Mouse (Mus musculus): ENCODE measurements around the gene Pmvk. TPM values are rescaled to one million over a fixed set of nuclear protein-coding genes. Genes with fewer than 3 reads are reported as not detected.

Gene Pmvk
- 10 to 100 TPM; 33.6 to 36.8 TPM for total RNA-seq (2021)
- long read RNA-seq, experiment 1, transcript Pmvk-201 (5 exons, 1,194 nt), result major isoform, 44 of 52 reads
- long read RNA-seq, experiment 1, partial matches to known transcripts, result 0 of 52 reads
- long read RNA-seq, experiment 1, other reads (novel, unspliced or antisense), result 8 of 52 reads
- long read RNA-seq, experiment 2, transcript Pmvk-201 (5 exons, 1,194 nt), result major isoform, 33 of 47 reads
- long read RNA-seq, experiment 2, partial matches to known transcripts, result 2 of 47 reads
- long read RNA-seq, experiment 2, other reads (novel, unspliced or antisense), result 12 of 47 reads

- intact Hi-C loops (cut with DNase I), result loop anchor here (5.0 to 10.0 kb wide), 3 partner anchors 33 to 400 kb away; partner anchors contain the start of gene Chrnb2
- DNase-seq (ENCODE audit: low spot score in 2 of 2), result no peak
Measured at GRCm38 (mm10) chr3:89454401-89455177, at the start of gene Pmvk. Gene Pmvk, plus strand, starts transcription at chr3:89454541.

GRCm38 (mm10) chr3:89406887-89407286 is 47.5 kb upstream of the Pmvk start:
- intact Hi-C loops (cut with DNase I), result no loop called here
- no peak for DNase-seq (ENCODE audit: low spot score in 2 of 2)

- no peak for DNase-seq (ENCODE audit: low spot score in 2 of 2)
- intact Hi-C loops (cut with DNase I), result no loop called here
Measured at GRCm38 (mm10) chr3:89408448-89408847, 45.9 kb upstream of the Pmvk start.

DNA sequence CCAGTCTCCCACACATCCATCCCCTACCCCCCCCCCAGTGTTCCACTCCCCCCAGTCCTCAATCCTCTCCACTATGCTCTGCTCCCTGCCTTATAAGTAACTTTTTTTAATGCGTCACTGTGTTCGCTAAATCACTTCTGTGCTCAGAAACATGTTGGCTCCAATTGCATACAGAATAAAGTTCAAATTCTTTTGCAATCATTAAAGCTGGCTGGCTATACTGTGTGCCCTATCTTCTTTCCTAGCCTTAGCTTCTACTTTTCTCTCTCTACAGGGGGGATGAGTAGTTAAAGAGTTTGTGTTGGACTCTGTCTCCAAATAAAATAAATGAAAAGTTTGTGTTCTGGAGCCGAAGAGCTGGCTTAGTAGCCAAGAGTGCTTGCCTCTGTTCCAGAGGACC is 44.6 kb upstream of the Pmvk start:
- intact Hi-C loops (cut with DNase I), result no loop called here

DNA sequence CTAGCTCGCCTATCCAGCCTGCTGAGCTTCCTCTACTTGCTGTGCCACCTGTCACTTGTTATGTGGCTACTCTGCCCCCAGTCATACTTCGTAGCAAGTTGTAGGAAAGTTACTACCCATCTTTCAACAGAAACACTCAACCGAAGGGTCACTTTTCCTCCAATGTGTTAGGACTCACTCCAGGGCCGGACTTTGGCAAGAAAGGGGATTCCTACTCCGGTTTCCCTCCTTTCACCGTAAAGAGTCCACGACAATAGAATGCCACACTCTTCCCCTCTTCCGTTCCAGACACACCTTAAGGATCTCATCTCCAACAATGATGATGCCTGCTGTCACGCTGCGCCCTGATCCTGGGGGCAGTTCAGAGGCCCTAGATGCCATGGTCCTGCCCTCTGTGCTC is 43.5 kb upstream of the Pmvk start:
- intact Hi-C loops (cut with DNase I), result no loop called here
- no peak for DNase-seq (ENCODE audit: low spot score in 2 of 2)

More for the DNA sequence above, 44.6 kb upstream of the Pmvk start:
- DNase-seq (ENCODE audit: low spot score in 2 of 2), result no peak

DNA sequence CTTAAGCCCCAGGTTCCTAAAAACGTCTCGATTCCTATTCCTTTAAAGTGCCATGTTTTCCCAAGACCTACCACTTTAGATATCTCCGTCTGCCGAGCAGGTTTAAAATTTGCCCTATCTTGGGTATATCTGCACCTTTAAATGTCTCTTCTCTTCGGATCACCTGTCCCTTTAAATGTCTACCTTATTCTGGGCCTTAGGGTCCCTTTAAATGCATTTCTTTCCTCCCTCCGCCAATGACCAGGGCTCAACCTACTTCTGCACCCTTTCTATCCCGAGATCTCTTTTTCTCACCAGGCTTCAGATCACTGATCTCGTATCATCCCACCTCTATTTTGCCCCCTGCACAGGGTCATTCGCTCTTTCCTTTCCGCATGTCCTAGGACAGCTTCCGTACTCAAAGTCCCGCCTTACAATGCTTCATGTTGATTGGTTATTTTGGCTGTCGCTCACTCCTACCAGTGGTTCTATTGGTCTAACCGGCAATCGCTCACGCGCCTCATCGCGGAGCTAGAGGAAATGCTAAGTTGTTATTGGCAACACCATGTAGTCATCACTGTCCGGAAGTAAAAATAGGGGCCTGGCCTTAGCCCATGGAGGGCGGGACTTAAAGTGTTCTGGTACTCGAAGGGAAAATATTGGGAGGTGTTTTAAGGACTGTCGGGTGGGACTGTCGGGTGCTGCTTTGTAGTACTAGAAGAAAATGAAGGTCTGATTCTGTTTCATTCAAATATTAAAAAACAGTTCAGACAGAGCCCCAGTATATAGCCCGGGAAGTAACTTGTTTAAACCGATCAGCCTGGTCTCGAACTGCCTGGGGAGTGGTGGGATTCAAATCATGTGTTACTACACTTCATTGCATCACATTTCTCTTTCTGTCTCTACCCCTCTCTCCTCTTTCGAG is 42.6 kb upstream of the Pmvk start, which contains the start of gene Flad1:
Gene Flad1 (minus strand): TSS at position 381 of the 904 bp plus-strand sequence.
- intact Hi-C loops (cut with DNase I), result no loop called here

GRCm38 (mm10) chr3:89416158-89416557 is 38.2 kb upstream of the Pmvk start:
- no peak for DNase-seq (ENCODE audit: low spot score in 2 of 2)
- intact Hi-C loops (cut with DNase I), result no loop called here

More for the DNA sequence above, 42.6 kb upstream of the Pmvk start, which contains the start of gene Flad1:
- DNase-seq (ENCODE audit: low spot score in 2 of 2), result peak; percentile 100

DNA sequence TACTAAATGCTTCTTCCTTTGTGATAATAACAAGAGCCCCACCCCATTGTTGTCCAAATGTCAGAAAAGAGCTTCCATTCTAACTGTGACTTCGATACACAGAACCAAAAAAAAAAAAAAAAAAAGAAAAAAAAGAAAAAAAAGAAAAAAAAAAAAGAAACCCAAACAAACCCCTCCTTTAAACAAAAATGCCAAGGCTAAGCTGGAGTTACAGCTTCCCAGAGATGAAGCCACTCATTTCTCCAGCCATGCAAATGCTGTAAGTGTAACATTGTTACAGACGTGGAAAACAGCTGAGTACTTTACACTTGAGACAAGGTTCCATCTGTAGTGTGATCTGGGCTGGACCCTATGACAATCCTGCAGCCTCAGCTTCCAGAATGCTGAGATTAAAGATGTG is 37.2 kb upstream of the Pmvk start:
- intact Hi-C loops (cut with DNase I), result no loop called here
- DNase-seq (ENCODE audit: low spot score in 2 of 2), result no peak

DNA sequence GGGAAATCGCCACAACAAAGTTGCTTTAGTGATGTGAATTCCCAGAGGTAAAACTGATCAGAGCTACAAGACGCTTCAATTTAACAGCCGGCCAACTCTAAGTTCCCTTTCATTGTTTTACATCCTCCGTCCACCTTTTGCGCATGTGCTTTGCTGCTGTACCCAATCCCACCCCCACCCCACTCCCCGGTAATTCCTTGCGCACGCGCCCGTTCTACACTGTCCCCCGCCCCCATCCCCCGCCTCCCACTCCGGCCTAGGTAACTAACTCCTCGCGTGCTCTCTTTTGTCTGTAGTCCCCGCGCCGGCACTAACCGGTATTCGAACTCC is 36.5 kb upstream of the Pmvk start:
- intact Hi-C loops (cut with DNase I), result no loop called here
- DNase-seq (ENCODE audit: low spot score in 2 of 2), result no peak

DNA sequence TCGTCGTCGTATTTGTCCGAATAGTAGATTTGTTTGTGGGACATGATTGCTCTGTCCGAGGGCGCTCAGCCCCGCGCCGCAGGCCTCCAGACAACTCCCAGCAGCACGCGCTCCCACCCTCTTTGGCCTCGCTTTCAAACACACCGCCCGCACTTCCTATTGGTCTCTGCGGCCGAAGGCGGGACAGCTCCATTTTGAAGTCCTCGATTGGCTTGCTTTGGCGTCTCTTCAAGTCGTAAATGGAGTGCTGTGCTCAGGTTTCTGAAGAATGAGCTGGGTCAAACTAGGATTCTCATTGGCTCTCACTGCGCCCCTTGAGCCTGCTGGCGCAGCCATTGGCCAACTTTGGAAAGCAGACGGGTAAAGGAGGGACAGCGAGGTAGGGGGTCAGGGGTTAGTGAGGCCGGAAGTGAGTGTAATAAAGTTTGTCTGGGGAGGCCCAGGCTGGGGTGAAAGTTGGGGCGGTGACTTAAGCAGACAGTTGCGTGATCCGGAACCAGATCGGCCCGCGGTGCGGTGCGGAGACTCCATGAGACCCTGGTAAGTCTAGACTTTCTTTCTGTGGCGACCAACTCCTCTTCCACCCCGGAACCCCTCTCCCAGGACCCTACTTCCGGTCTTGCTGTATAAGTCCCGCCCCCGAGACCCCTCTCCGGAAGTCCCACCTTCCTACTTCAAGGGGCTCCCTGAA is 36.0 kb upstream of the Pmvk start, which contains the start of the genes Cks1b and Shc1:
Gene Cks1b (minus strand): TSS at position 214 of the 691 bp plus-strand sequence.
Gene Shc1 (plus strand): TSS at position 274 of the 691 bp plus-strand sequence.
- intact Hi-C loops (cut with DNase I), result no loop called here
- peak; percentile 94 to 98 for DNase-seq (ENCODE audit: low spot score in 2 of 2)

GRCm38 (mm10) chr3:89418861-89419250 is 35.5 kb upstream of the Pmvk start:
- intact Hi-C loops (cut with DNase I), result no loop called here
- DNase-seq (ENCODE audit: low spot score in 2 of 2), result peak in 1 of 2 experiments; percentile 27

GRCm38 (mm10) chr3:89419571-89419970 is 34.8 kb upstream of the Pmvk start:
- intact Hi-C loops (cut with DNase I), result no loop called here
- no peak for DNase-seq (ENCODE audit: low spot score in 2 of 2)

DNA sequence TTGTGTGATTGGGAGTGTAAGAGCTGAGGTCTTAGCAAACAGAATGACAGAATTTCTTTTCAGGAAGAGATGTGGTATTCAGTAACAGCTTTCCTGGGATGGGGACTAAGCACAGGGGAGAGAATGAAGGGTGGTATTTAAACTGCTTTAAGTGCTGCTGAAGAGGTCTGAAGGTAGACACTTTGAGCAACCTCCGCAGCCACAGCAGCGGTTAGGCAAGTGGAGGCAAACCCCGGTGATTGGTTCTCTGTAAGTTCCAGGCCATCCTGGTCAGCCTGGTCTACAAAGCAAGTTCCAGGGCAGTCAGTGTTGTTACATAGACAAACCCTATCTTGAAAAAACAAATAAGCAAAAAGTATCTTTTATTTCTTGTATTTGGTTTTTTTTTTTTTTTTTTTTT is 34.4 kb upstream of the Pmvk start:
- DNase-seq (ENCODE audit: low spot score in 2 of 2), result no peak
- intact Hi-C loops (cut with DNase I), result no loop called here

DNA sequence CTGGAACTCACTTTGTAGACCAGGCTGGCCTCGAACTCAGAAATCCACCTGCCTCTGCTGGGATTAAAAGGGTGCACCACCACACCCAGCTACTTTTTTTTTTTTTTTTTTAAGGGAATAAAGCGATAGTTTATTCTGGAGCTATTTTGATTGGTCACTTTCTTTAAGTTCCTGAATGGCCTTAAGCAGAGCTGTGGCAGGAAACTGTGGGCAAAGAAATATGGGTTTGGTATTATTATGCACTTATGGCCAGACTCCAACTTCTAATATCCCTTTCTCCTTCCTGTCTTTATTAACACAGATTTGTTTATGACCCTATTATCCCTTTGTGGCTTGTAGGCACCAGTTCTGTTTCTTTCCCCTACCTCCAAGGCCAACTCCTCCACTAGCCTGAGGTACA is 33.9 kb upstream of the Pmvk start:
- intact Hi-C loops (cut with DNase I), result no loop called here
- DNase-seq (ENCODE audit: low spot score in 2 of 2), result no peak

DNA sequence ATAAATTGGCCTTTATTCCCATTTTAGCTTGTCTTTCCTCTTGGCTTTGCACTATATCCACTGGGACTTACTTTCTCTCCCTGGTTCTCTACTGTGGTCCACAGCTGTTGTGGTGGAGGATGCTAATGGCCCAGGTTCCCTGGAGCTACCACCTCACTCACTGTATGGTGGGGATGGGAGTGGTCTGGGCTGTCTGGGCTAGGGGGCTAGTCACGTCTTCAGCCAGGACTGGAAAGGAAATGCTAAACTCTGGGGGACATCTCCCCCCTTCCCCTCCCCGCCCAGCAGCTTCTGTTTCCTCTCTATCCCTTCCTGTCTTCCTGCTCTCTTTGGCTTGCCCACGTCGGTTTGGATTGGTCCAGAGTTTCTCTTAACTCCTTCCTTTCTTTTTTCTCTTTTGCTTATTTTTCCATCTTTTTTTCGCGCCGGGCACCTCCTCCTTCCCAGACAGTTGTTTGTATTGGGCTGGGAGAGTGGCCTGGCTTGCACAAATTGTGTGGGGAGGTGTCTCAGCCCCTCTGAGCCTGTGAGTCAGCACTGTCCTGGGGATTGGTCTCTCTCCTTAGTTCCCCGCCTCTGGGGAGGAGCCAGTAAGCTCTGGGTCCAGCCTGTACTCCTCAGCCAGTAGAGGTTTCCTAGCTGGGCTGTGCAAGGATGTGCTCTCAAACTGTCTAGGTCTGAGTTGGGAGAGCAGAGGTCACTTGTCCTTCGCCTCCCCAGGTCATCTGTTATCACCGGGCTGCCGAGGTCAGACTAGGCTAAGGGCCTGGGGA is 33.2 kb upstream of the Pmvk start:
- peak; percentile 72 to 76 for DNase-seq (ENCODE audit: low spot score in 2 of 2)
- intact Hi-C loops (cut with DNase I), result no loop called here

- intact Hi-C loops (cut with DNase I), result no loop called here
- no peak for DNase-seq (ENCODE audit: low spot score in 2 of 2)
Measured at GRCm38 (mm10) chr3:89421810-89422473, 32.4 kb upstream of the Pmvk start.

GRCm38 (mm10) chr3:89422556-89423205 is 31.7 kb upstream of the Pmvk start:
- intact Hi-C loops (cut with DNase I), result no loop called here
- DNase-seq (ENCODE audit: low spot score in 2 of 2), result no peak

All from left cerebral cortex, postnatal 14 days (tissue).